Mouse (Mus musculus) right cerebral cortex, adult 2 months (tissue): ENCODE results near the gene Adgrd1.

Experiments
- DNase-seq, 2 experiments: peaks; one replicate each; pipeline ENCODE4 v3.0.0; 2021 to 2022; ENCODE audit warnings: low spot score in 2 of 2

The Adgrd1 gene

DNA sequence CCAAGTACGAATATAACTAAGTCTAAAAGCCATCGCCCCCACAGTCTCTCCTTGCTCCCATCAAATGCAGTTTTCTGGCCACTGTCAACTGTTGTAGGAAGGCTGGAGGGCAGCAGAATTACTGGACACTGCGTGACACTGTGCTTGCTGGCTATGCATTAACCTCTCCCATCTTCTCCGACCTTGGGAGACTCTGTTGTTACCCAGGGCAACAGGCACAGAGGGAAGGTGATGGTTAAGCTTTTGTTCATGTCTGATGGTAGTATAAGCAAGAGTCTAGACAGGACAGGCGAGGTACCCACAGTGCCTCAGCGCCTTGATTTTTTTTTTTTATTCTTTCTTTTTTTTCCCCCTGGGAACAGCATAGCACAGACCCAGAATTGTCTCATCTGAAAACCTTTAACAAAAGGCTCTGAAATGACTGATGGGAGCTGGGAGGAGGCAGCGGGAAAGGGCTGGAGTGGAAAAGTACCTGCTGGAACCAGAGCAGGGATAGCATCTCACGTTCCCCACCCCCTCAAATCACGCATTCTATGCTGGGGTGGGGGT lies 100.5 kb downstream of the Adgrd1 start:
- no peak for DNase-seq

GRCm38 (mm10) chr5:129200132-129200531 lies 103.6 kb downstream of the Adgrd1 start:
- DNase-seq: no peak

DNA sequence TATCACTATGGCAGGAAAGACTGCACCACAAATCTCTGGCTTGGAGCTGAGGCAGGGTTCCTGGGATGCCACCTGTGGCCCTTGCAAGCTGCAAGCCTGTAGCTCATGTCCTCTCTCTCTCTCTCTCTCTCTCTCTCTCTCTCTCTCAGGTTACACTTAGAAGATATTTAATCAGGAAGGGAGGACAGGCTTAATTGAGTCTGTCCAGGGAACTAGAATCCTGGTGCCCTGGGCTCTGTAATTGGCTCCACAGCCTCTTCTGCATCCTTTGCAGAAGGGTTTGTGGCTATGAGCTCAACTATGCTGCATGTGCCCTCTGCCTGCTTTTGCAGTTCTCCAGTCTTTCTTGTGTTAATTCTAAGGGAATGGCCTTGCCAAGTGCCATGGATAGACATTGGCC lies 111.7 kb downstream of the Adgrd1 start:
- DNase-seq: no peak

- no peak for DNase-seq
Measured at GRCm38 (mm10) chr5:129208845-129209244, 112.3 kb downstream of the Adgrd1 start.

- DNase-seq: no peak
Measured at GRCm38 (mm10) chr5:129211385-129212031, 115.0 kb downstream of the Adgrd1 start.

DNA sequence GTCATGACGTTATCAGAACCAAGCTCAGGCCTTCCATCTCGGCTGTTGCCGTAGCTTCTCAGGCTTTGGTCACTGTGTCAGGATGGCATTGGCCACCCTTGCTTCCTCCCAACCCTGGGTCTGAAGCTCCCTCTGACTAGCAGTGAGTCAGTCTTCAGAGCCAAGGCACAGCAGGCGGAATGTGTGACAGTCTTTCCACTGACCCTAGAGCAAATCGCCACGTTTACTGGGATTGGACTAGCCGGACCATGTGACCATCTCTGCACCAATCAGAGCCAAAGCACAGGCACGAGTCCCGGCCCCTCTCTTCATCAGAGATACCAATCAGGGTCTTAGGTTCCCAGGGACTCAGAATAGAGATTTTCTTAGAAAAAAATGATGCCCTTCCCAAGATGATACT lies 117.5 kb downstream of the Adgrd1 start:
- DNase-seq: no peak

DNA sequence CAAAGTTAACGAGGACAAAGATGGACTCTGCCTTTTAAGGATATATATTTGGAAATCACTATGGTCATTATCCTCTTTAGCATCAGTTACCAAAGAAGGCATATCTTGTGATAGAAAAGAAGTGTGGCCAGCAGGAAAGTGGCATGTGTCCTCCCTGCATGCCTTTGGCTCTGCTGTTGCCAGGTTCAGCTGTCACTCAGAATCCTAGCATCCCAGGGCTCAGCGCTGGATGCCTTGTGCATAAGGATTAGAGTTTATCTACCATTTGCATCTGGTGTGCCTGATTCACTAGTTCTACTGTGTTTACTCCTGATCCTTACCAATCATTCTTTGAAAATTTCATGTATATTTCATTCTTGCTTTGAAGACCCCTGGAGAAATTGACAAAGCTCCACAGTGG lies 119.5 kb downstream of the Adgrd1 start:
- DNase-seq: no peak

- no peak for DNase-seq
Measured at GRCm38 (mm10) chr5:129217481-129218221, 121.1 kb downstream of the Adgrd1 start.

- DNase-seq: no peak
Measured at GRCm38 (mm10) chr5:129218222-129218505, 121.6 kb downstream of the Adgrd1 start.

GRCm38 (mm10) chr5:129218537-129218981 lies 122.0 kb downstream of the Adgrd1 start:
- DNase-seq: no peak

- DNase-seq: no peak
Measured at GRCm38 (mm10) chr5:129219178-129219760, 122.7 kb downstream of the Adgrd1 start.

DNA sequence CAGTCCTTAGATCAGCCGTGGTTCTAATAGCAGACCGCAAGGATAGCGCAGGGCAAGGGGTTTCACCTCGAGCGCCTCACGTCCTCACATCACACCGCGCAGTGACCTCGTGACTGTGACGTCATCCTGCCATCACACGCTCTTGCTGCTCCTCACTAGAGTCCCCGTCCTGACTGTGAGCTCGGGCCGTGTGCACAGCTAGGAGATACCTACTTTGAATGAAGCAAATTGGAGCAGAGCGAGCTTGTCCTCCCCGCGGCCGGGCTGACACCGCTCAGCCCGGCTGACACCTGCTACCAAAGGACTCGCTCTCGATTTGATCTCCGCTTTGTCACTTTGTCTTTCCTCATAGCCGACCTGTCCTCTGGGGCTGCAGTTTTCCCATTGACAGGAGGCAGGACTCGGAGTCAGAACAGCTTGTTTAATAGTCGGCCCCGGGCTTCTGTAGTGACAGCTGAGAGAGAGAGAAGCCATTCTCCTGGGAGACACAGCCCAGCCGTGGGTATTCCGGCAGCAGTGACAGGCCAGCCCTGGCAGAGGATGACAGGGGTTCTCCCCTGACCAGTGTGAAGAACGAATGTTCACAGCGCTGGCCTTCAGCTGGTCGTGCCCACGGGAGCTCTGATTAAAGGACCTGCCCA lies 129.4 kb downstream of the Adgrd1 start:
- no peak for DNase-seq

DNA sequence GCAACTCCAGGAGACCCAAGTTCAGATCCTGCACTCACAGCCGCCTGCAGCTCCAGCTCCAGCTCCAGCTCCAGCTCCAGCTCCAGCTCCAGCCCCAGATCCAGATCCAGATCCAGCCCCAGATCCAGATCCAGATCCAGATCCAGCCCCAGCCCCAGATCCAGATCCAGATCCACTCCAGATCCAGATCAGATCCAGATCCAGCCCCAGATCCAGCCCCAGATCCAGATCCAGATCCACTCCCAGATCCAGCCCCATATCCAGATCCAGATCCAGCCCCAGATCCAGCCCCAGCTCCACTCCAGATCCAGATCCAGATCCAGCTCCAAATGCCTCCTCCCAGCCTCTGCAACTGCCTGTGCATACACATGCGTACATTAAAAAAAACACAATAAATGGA lies 131.6 kb downstream of the Adgrd1 start:
- DNase-seq: no peak

DNA sequence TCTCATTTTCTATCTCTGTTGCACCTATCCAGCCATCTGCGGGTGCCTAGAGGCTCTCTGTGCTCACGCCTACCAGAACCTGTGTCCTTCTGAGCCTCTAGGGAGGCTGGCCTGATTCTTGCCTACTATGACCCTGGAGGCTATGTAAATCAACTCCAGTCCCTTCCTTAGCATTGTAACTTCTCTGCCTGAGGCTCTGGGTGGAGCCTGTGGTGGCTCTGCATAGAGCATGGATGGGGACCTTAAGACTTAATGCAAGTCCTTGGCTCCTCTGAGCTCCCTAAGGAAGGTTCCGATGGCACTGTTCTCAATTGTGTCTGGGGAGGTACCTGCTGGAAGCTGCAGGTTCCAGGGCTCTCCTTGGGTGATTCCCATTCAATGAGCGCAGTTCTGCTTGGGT lies 136.8 kb downstream of the Adgrd1 start:
- DNase-seq: no peak

- DNase-seq: no peak
Measured at GRCm38 (mm10) chr5:129233881-129234432, 137.4 kb downstream of the Adgrd1 start.

- DNase-seq: no peak
Measured at GRCm38 (mm10) chr5:129236366-129236765, 139.8 kb downstream of the Adgrd1 start.

DNA sequence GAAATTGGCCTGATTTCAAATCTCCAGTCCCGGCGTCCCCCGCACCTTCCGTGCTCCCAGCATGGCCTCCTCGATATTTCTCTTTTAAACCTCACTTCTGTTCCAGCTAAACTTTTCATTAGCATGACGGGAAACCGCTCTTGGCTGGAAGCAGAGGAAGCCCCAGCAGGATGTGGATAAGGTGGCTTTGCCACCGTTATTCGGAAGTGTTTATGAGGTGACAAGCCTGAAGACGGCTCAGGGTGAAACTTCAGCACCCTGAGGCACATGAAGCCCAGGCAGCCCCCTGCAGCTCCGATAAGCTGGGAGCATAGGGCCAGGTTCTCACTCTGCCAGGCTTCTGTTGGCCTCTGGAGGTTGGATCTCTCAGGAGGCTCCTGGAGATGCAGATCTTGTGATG lies 145.3 kb downstream of the Adgrd1 start:
- DNase-seq: no peak

DNA sequence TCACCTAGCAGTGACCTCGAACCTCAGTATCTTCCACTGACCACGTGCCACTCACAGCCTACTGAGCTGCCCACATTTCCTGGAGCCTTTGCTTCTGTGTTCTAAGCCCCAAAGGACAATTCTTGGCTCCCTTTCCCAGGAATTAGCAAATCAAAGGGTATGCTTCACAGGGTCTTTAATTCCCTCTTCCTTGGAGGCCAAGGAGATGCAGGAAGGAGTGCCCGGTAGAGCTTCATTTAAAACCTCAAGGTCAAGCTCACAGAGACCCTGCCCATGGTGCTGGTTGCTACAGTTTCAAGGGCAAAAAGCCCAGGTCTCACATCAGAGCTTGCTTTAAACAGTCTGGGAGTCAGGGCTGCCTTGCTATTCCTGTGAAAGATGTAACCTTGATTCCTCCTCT lies 145.7 kb downstream of the Adgrd1 start:
- DNase-seq: no peak

DNA sequence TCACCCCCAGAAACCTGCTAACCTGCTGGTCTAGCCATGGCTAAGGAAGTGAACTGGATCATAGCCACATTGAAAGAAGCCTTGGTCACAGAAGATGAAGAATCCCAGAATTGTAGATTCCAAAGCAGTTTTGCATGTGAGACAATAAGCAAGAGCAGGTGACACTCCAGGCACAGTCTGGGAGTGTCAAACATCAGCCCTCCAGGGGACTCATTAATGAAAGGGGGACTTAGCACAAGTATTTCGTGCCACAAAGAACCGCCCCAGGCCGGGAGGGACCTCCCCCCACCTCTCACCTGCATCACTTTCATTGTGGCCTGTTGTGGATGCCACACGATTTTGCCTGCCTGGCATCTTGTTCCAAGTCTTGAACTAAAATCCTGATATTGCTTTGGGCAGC lies 146.6 kb downstream of the Adgrd1 start:
- DNase-seq: no peak

GRCm38 (mm10) chr5:129244392-129244791 lies 147.8 kb downstream of the Adgrd1 start:
- DNase-seq: no peak

GRCm38 (mm10) chr5:129249080-129249479 lies 152.5 kb downstream of the Adgrd1 start:
- no peak for DNase-seq
